Mouse (Mus musculus): ENCODE data around the gene Tent4a.

GRCm38 (mm10) chr13:69498276-69498675, 36.1 kb downstream of the Tent4a start:
- no peak for TF ChIP-seq CTCF (conservative IDR thresholded peaks at IDR 0.05; ENCODE audit: low read length)
- no peak for TF ChIP-seq NANOG (IDR thresholded peaks at IDR 0.05; ENCODE audit: borderline replicate concordance, low read length)
